Mouse (Mus musculus) liver, embryonic 14.5 days (tissue): Measurements from ENCODE around the gene Vegfa.
A peak's percentile ranks its signal among the peaks of the same experiment; 100 is the strongest.

Experiments
- CTCF ChIP-seq: IDR thresholded peaks from 2 replicates; pipeline ENCODE4 v1.5.1; 2016; ENCODE audit warnings: antibody characterized with exemption, low read depth, control low read depth
- EP300 ChIP-seq: IDR thresholded peaks from 2 replicates; pipeline ENCODE4 v1.6.1; 2016; ENCODE audit warnings: antibody characterized with exemption, low read depth

DNA sequence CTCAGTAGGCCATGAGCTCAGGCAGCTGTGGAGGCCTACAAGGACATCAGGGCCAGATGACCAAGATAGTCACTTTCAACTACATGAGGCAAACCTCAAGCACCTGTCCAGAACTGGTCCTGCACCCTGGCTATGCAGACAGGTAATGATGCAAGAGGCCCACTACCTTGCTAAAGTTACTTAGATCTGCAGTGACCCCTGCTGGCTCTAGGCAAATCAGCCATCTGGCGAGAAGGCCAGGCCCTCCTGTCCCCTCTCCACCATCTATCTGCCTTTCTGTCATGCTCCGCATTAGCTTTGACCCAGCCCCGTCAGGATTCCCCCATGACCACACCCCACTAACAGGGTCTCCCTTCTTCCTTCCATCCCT is 42.9 kb upstream of the Vegfa start:
- TF ChIP-seq CTCF (peak; percentile 71), EP300 (no peak)
